Mouse (Mus musculus) ovary, postnatal 14 days (tissue): ENCODE data around the gene Egfl7.

Experiments used
- DNase-seq: peaks from one replicate; pipeline ENCODE4 v3.0.0; 2022; ENCODE audit warnings: low spot score

The Egfl7 gene

GRCm38 (mm10) chr2:26639838-26640830 is 60.3 kb downstream of the Egfl7 start:
- DNase-seq, result peak; percentile 99

- no peak for DNase-seq
Measured at GRCm38 (mm10) chr2:26641006-26641647, 61.3 kb downstream of the Egfl7 start.
